Mouse (Mus musculus) ES-E14 (cell line): Measurements from ENCODE around the gene Tlr5. TPM values are rescaled to one million over a fixed set of nuclear protein-coding genes. Genes with fewer than 3 reads are reported as not detected.

Experiments
- DNase-seq: peaks from one replicate; pipeline ENCODE4 v3.0.0-alpha.2; 2013; ENCODE audit warnings: low read depth, low spot score
- H3K27ac ChIP-seq: 2 replicates; pipeline ENCODE4 v1.5.1; 2012; ENCODE audit warnings: low read depth, mild to moderate bottlenecking, low read length, moderate library complexity, mixed read lengths; ENCODE audit not compliant: poor library complexity, insufficient read depth, severe bottlenecking
- H3K36me3 ChIP-seq: 2 replicates; pipeline ENCODE4 v1.6.1; 2012; ENCODE audit warnings: mild to moderate bottlenecking, low read length, moderate library complexity, mixed read lengths; ENCODE audit not compliant: control insufficient read depth, poor library complexity, insufficient read depth, severe bottlenecking
- H3K4me1 ChIP-seq, 2 experiments: fragments of 150-350 bp in 1 of 2; sonication (generic) in 1 of 2; 2 replicates each; pipeline ENCODE4 v1.6.1; 2012; ENCODE audit warnings: low read length in 2 of 2, mild to moderate bottlenecking in 1 of 2, mixed read lengths in 1 of 2; ENCODE audit not compliant: control insufficient read depth in 2 of 2, insufficient read depth in 2 of 2, poor library complexity in 1 of 2
- H3K4me3 ChIP-seq, 2 experiments: fragments of 150-350 bp in 1 of 2; sonication (generic) in 1 of 2; 2 replicates each; pipeline ENCODE4 v1.5.1; 2012; ENCODE audit warnings: low read length in 2 of 2, low read depth in 1 of 2, mild to moderate bottlenecking in 1 of 2, mixed read lengths in 1 of 2; ENCODE audit not compliant: insufficient read depth in 1 of 2, poor library complexity in 1 of 2, severe bottlenecking in 1 of 2
- H3K9ac ChIP-seq: 2 replicates; pipeline ENCODE4 v1.6.1; 2012; ENCODE audit warnings: low read depth, mild to moderate bottlenecking, low read length, mixed read lengths; ENCODE audit not compliant: poor library complexity, insufficient read depth, severe bottlenecking
- H3K9me3 ChIP-seq: fragments of 150-350 bp; sonication (generic); 2 replicates; pipeline ENCODE4 v1.6.1; 2012; ENCODE audit warnings: low read depth, mild to moderate bottlenecking, low read length; ENCODE audit not compliant: control insufficient read depth, insufficient read depth
- CHD2 ChIP-seq: IDR thresholded peaks from 2 replicates; pipeline ENCODE4 v1.6.1; 2014; ENCODE audit warnings: mild to moderate bottlenecking, low read depth, low read length, inconsistent platforms
- HCFC1 ChIP-seq: IDR thresholded peaks from 2 replicates; pipeline ENCODE4 v1.6.1; 2012; ENCODE audit warnings: low read length, inconsistent platforms, borderline replicate concordance; ENCODE audit not compliant: insufficient read depth
- MAFK ChIP-seq: IDR thresholded peaks from 2 replicates; pipeline ENCODE4 v1.6.1; 2014; ENCODE audit warnings: mild to moderate bottlenecking, low read depth, low read length, inconsistent platforms; ENCODE audit not compliant: insufficient read depth
- ZC3H11A ChIP-seq: IDR thresholded peaks from 2 replicates; pipeline ENCODE4 v1.6.1; 2012; ENCODE audit warnings: low read depth, mild to moderate bottlenecking, inconsistent platforms, low read length, borderline replicate concordance
- ZNF384 ChIP-seq: IDR thresholded peaks from 2 replicates; pipeline ENCODE4 v1.6.1; 2012; ENCODE audit warnings: low read depth, low read length, inconsistent platforms
- in situ Hi-C, 2 experiments: fragments of 600-800 bp; cut with MboI; formaldehyde crosslinking; loops; one replicate each; pipeline ENCODE4 v1.15.1; 2025; ENCODE audit warnings: low sequenced_read_pairs in 2 of 2, inconsistent platforms in 1 of 2; ENCODE audit not compliant: unreplicated experiment in 2 of 2
- total RNA-seq: library from RNA; depleted of rRNA; stranded (reverse); fragments of 300-350 nt; gene quantifications from 2 replicates; pipeline ENCODE4 v1.2.3, GENCODE M21; 2012

Tlr5 gene
- total RNA-seq, 1 experiment: 0.54 TPM

DNA sequence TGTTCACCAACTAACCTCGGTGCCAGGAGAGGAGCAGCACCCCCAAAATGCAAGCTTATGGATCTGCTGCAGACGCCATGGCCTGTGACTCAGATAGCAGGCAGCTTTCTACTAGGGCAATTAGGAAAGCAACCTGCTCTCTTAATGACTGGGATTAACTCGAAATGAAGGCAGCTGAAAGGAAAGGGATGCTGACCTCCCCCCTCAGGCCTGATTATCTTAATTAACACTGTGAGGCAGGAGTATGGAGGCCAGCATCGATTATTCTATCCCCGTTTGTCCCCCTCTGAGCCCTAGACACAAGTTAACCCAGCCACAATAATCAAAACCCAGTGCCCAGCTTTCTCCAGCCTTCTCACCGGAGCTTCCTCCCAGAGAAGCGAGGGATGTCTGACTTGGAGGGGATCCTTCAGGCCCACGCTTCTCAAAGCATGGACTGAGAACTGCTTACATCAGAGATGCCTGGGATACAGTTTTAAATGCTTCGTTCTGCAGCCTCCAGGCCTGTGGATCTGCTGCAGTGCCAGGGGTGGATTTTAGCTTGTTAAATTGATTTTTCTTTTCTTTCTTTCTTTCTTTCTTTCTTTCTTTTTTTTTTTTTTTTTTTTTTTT, 10.4 kb downstream of the Tlr5 start:
- DNase-seq: no peak
- H3K9me3 ChIP-seq: no peaks in the 10 kb centered on the region
- H3K4me3 ChIP-seq: no peak overlapping the region
- H3K27ac ChIP-seq: no peak overlapping the region
- no peak overlapping the region for H3K9ac ChIP-seq
- peaks cover 2 to 16% of the 10 kb centered on the region in 2 experiments; a peak in 2 of 4 replicates for H3K4me1 ChIP-seq
- H3K36me3 ChIP-seq: no peaks in the 10 kb centered on the region
- in situ Hi-C loops: no loop called here
- TF ChIP-seq ZNF384 (no peak), MAFK (no peak)

DNA sequence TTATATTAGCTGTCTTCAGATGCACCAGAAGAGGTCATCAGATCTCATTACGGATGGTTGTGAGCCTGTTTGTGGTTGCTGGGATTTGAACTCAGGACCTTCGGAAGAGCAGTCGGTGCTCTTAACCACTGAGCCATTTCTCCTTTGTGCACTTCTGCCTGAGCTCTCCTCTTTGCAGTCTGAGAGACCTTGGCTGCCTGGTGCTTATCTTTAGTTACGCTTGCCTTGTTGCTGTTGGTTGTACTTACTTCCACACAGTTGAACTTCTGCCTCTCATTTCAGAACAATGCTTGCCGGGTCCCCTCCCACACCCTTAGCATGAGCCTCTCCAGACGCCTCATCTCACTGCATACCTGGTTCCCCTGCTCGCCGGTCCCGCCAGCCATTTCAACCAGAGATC, 14.1 kb downstream of the Tlr5 start:
- no peak overlapping the region for H3K9ac ChIP-seq
- in situ Hi-C loops: no loop called here
- no peak overlapping the region for H3K27ac ChIP-seq
- peaks cover 0 to 3% of the 10 kb centered on the region in 2 experiments; a peak in 1 of 4 replicates for H3K4me1 ChIP-seq
- TF ChIP-seq CHD2 (no peak), ZNF384 (no peak)
- no peak for DNase-seq
- no peaks in the 10 kb centered on the region for H3K36me3 ChIP-seq
- H3K4me3 ChIP-seq: no peak overlapping the region
- no peaks in the 10 kb centered on the region for H3K9me3 ChIP-seq

DNA sequence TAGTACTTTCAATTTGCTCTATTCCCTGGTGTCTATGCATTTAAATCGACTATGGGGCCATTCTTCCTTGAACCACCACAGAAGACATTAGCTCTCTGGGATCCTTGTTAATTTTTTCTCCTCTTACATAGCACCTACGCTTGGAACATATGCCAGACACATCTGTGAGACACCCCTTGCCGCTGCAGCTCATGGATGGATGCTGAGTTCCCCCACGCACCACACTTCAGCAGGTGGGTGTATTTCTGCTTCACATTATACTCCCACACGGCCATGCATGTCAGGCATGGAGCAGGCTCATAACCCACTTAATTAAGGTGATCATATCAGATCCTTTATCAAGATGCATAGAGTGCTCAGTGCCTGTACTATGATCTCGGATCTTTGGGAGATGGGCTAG, 17.7 kb downstream of the Tlr5 start:
- TF ChIP-seq ZNF384 (no peak), ZC3H11A (no peak), MAFK (no peak), CHD2 (no peak), HCFC1 (no peak)
- DNase-seq: no peak
- in situ Hi-C loops: no loop called here
- Histone ChIP-seq H3K4me3 (no peak overlapping the region), H3K9me3 (no peaks in the 10 kb centered on the region), H3K36me3 (no peaks in the 10 kb centered on the region), H3K9ac (no peak overlapping the region), H3K4me1 (no peaks in the 10 kb centered on the region), H3K27ac (no peak overlapping the region)

- TF ChIP-seq CHD2: no peak
- TF ChIP-seq ZC3H11A: no peak
- no peak for TF ChIP-seq MAFK
- no peak for TF ChIP-seq HCFC1
- TF ChIP-seq ZNF384: no peak
- in situ Hi-C loops: no loop called here
- no peak for DNase-seq
- Histone ChIP-seq H3K4me1 (no peaks in the 10 kb centered on the region), H3K9me3 (no peaks in the 10 kb centered on the region), H3K9ac (no peak overlapping the region), H3K36me3 (no peaks in the 10 kb centered on the region), H3K27ac (no peak overlapping the region), H3K4me3 (no peak overlapping the region)
These were observed 20.2 kb downstream of the Tlr5 start for GRCm38 (mm10) chr1:182974826-182975225.

- no peak for TF ChIP-seq ZNF384
- no peak for TF ChIP-seq CHD2
- TF ChIP-seq MAFK: no peak
- no peak for TF ChIP-seq ZC3H11A
- no peak for TF ChIP-seq HCFC1
- no peak overlapping the region for H3K27ac ChIP-seq
- H3K9me3 ChIP-seq: no peaks in the 10 kb centered on the region
- H3K9ac ChIP-seq: no peak overlapping the region
- peaks cover 0 to 5% of the 10 kb centered on the region in 2 experiments; a peak in 1 of 4 replicates for H3K4me1 ChIP-seq
- no peak overlapping the region for H3K4me3 ChIP-seq
- no peaks in the 10 kb centered on the region for H3K36me3 ChIP-seq
- DNase-seq: no peak
- in situ Hi-C loops: no loop called here
These were observed 26.1 kb downstream of the Tlr5 start for GRCm38 (mm10) chr1:182980702-182981101.
